Mouse (Mus musculus): ENCODE measurements around the gene Kat6b.

Gene Kat6b

GRCm38 (mm10) chr14:21523851-21524441 is 42.7 kb downstream of the Kat6b start:
- no peak for DNase-seq (ENCODE audit: low read depth, low spot score)
- Histone ChIP-seq H3K27me3 (ENCODE audit: control insufficient read depth, insufficient read depth, low read length, poor library complexity, severe bottlenecking) (no peaks in the 10 kb centered on the region), H3K36me3 (ENCODE audit: control insufficient read depth, insufficient read depth, low read length, poor library complexity, severe bottlenecking) (0 out of 2 replicates have a peak, but pooled peaks cover 2% of the 10 kb centered on the region)

GRCm38 (mm10) chr14:21525674-21526073 is 44.4 kb downstream of the Kat6b start:
- no peaks in the 10 kb centered on the region for H3K27me3 ChIP-seq (ENCODE audit: control insufficient read depth, insufficient read depth, low read length, poor library complexity, severe bottlenecking)
- H3K36me3 ChIP-seq (ENCODE audit: control insufficient read depth, insufficient read depth, low read length, poor library complexity, severe bottlenecking): peaks cover 2% of the 10 kb centered on the region; the same call in 1 of the 2 replicates
- peak; percentile 11 for DNase-seq (ENCODE audit: low read depth, low spot score)

DNA sequence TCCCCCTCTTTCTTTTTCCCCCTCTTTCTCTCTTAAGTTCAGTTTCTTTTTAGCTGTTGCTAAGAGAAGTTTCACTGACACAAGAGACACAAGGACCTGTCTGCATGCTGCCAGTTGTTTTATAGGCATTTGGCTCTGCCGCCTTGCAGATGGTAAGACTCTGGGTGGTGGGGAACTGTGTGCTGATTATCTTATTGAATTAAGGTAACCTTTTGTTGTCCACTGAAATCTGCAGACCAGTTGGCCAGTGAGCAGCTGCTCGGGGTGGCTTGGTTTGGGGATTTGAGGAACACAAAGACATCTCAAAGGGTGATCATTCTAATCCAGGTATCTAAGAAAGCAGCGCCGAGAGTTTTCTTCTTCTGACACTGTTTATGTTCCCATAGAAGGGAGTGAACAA is 52.3 kb downstream of the Kat6b start:
- no peak for DNase-seq (ENCODE audit: low read depth, low spot score)
- Histone ChIP-seq H3K36me3 (ENCODE audit: control insufficient read depth, insufficient read depth, low read length, poor library complexity, severe bottlenecking) (peaks cover 2% of the 10 kb centered on the region; the same call in 1 of the 2 replicates), H3K27me3 (ENCODE audit: control insufficient read depth, insufficient read depth, low read length, poor library complexity, severe bottlenecking) (no peaks in the 10 kb centered on the region)

DNA sequence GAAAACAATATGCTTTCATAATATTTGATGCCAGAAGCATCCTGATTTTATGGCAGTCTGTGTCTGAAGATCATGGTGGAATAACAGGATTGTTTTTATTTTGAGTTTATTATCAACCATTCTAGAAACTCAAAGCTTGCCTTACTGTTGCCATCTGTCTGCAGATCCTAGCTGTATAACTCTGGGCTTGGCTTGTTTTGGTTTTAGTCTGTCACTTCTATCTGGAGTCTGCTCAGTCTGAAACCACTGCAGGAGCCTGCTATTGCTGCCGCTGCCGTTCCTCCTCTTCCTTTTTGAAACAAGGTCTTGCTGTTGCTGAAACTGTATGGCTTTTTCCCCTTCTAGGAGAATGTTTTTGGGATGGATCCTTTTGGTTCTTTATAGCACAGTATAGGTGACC is 52.8 kb downstream of the Kat6b start:
- peaks cover 2% of the 10 kb centered on the region; the same call in 1 of the 2 replicates for H3K36me3 ChIP-seq (ENCODE audit: control insufficient read depth, insufficient read depth, low read length, poor library complexity, severe bottlenecking)
- no peak for DNase-seq (ENCODE audit: low read depth, low spot score)
- H3K27me3 ChIP-seq (ENCODE audit: control insufficient read depth, insufficient read depth, low read length, poor library complexity, severe bottlenecking): no peaks in the 10 kb centered on the region

DNA sequence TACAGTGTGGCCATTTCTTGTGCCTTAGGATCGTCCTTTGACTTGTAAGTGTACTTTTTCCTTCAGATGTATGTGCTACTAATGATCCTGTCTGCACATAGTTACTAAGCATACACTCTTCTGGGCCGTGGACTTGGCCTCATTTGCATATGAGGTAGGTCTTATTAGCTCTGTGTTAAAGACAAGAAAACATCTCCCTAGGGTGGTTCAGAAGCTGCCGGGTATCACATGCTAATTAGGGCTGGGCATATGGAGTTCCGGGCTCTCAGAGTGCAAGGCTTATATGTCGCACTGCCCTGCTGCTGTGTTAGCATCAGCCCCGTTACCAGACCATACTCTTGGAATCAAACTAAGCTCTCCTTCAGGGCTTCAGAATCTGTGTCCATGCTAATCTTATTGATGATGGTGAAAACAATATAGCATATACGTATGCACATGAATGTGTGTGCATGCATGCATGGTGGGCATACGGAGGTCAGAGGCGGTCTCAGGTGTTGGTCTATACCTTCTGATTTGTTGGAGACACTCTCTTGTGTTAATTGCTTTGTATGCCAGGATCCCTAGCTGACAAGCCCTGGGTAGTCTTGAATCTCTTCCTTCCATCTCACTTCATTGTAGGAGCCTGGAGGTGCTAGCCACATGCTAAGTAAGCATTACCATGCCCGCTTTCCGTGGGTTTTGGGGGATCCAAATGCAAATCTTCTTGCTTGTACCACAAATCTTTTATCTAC is 53.5 kb downstream of the Kat6b start:
- Histone ChIP-seq H3K36me3 (ENCODE audit: control insufficient read depth, insufficient read depth, low read length, poor library complexity, severe bottlenecking) (no peaks in the 10 kb centered on the region), H3K27me3 (ENCODE audit: control insufficient read depth, insufficient read depth, low read length, poor library complexity, severe bottlenecking) (no peaks in the 10 kb centered on the region)
- DNase-seq (ENCODE audit: low read depth, low spot score): no peak

- DNase-seq (ENCODE audit: low read depth, low spot score): no peak
- Histone ChIP-seq H3K36me3 (ENCODE audit: control insufficient read depth, insufficient read depth, low read length, poor library complexity, severe bottlenecking) (0 out of 2 replicates have a peak, but pooled peaks cover 1% of the 10 kb centered on the region), H3K27me3 (ENCODE audit: control insufficient read depth, insufficient read depth, low read length, poor library complexity, severe bottlenecking) (no peaks in the 10 kb centered on the region)
Observed at GRCm38 (mm10) chr14:21536485-21537181, 55.4 kb downstream of the Kat6b start.

GRCm38 (mm10) chr14:21537838-21538237 is 56.6 kb downstream of the Kat6b start:
- no peak for DNase-seq (ENCODE audit: low read depth, low spot score)
- Histone ChIP-seq H3K36me3 (ENCODE audit: control insufficient read depth, insufficient read depth, low read length, poor library complexity, severe bottlenecking) (0 out of 2 replicates have a peak, but pooled peaks cover 1% of the 10 kb centered on the region), H3K27me3 (ENCODE audit: control insufficient read depth, insufficient read depth, low read length, poor library complexity, severe bottlenecking) (no peaks in the 10 kb centered on the region)

GRCm38 (mm10) chr14:21539731-21540130 is 58.5 kb downstream of the Kat6b start:
- H3K36me3 ChIP-seq (ENCODE audit: control insufficient read depth, insufficient read depth, low read length, poor library complexity, severe bottlenecking): 0 out of 2 replicates have a peak, but pooled peaks cover 1% of the 10 kb centered on the region
- no peaks in the 10 kb centered on the region for H3K27me3 ChIP-seq (ENCODE audit: control insufficient read depth, insufficient read depth, low read length, poor library complexity, severe bottlenecking)
- DNase-seq (ENCODE audit: low read depth, low spot score): no peak

GRCm38 (mm10) chr14:21540361-21540760 is 59.1 kb downstream of the Kat6b start:
- H3K36me3 ChIP-seq (ENCODE audit: control insufficient read depth, insufficient read depth, low read length, poor library complexity, severe bottlenecking): 0 out of 2 replicates have a peak, but pooled peaks cover 1% of the 10 kb centered on the region
- no peak for DNase-seq (ENCODE audit: low read depth, low spot score)
- no peaks in the 10 kb centered on the region for H3K27me3 ChIP-seq (ENCODE audit: control insufficient read depth, insufficient read depth, low read length, poor library complexity, severe bottlenecking)

DNA sequence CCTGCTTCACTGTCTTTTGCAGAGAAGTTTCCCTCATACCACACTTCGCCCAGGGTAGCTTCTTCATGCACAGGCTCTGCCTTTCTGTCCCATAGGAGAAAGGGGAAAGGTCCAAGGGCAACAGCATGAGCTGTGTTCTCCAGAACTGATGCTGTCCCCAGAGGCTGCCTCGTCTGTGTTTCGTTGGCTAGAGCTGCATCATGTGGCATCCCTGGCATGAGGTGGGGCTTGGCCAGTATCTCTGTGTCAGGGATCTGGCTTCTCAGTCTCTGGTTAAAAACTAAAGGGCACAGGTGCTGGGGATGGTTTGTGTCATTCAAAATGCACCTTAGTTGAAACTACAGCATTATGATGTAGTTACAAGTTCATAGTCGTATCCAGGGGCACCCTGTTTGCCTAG is 64.3 kb downstream of the Kat6b start:
- DNase-seq (ENCODE audit: low read depth, low spot score): no peak
- Histone ChIP-seq H3K27me3 (ENCODE audit: control insufficient read depth, insufficient read depth, low read length, poor library complexity, severe bottlenecking) (no peaks in the 10 kb centered on the region), H3K36me3 (ENCODE audit: control insufficient read depth, insufficient read depth, low read length, poor library complexity, severe bottlenecking) (0 out of 2 replicates have a peak, but pooled peaks cover 1% of the 10 kb centered on the region)

GRCm38 (mm10) chr14:21546351-21546750 is 65.1 kb downstream of the Kat6b start:
- Histone ChIP-seq H3K36me3 (ENCODE audit: control insufficient read depth, insufficient read depth, low read length, poor library complexity, severe bottlenecking) (no peaks in the 10 kb centered on the region), H3K27me3 (ENCODE audit: control insufficient read depth, insufficient read depth, low read length, poor library complexity, severe bottlenecking) (no peaks in the 10 kb centered on the region)
- no peak for DNase-seq (ENCODE audit: low read depth, low spot score)

DNA sequence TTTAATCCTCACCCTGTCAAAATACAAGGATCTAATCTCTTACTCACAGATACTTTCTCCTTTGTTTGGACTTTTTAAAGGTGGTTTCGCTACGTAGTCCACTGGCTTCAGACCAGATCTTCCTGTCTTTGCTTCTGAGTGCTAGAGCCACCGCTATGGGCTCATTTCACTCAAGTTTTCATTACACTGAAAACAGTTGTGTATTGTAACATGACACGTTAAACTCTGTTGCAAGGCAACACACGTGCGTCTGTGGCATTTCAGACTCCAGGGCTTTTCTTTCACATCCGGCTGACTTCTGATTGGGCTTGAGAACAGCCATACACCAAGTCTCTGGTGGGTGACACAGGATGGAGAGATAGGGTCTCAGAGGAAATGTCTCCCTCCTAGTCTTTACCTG is 66.1 kb downstream of the Kat6b start:
- no peaks in the 10 kb centered on the region for H3K27me3 ChIP-seq (ENCODE audit: control insufficient read depth, insufficient read depth, low read length, poor library complexity, severe bottlenecking)
- no peak for DNase-seq (ENCODE audit: low read depth, low spot score)
- H3K36me3 ChIP-seq (ENCODE audit: control insufficient read depth, insufficient read depth, low read length, poor library complexity, severe bottlenecking): no peaks in the 10 kb centered on the region

- DNase-seq (ENCODE audit: low read depth, low spot score): no peak
- no peaks in the 10 kb centered on the region; the same call in 1 of the 2 replicates for H3K36me3 ChIP-seq (ENCODE audit: control insufficient read depth, insufficient read depth, low read length, poor library complexity, severe bottlenecking)
- H3K27me3 ChIP-seq (ENCODE audit: control insufficient read depth, insufficient read depth, low read length, poor library complexity, severe bottlenecking): no peaks in the 10 kb centered on the region
Observed at GRCm38 (mm10) chr14:21547965-21548364, 66.7 kb downstream of the Kat6b start.

GRCm38 (mm10) chr14:21548952-21549607 is 67.8 kb downstream of the Kat6b start:
- DNase-seq (ENCODE audit: low read depth, low spot score): no peak
- Histone ChIP-seq H3K27me3 (ENCODE audit: control insufficient read depth, insufficient read depth, low read length, poor library complexity, severe bottlenecking) (no peaks in the 10 kb centered on the region), H3K36me3 (ENCODE audit: control insufficient read depth, insufficient read depth, low read length, poor library complexity, severe bottlenecking) (no peaks in the 10 kb centered on the region; the same call in 1 of the 2 replicates)
